Mouse (Mus musculus) midbrain, embryonic 11.5 days (tissue): ENCODE results near the gene Hdlbp. TPM values are rescaled to one million over a fixed set of nuclear protein-coding genes. Genes with fewer than 3 reads are reported as not detected.
"Not testable (repeated sequence)": the region's sequence is repeated elsewhere in the genome, so short reads cannot be mapped to it uniquely, and the experiment has no call there.

Source experiments
- ATAC-seq: fragments of 200-750 bp; cut with Nextera tagmentation; 2 replicates; pipeline ENCODE4 v1.8.0; 2017; ENCODE audit warnings: moderate TSS enrichment, moderate library complexity; ENCODE audit not compliant: low FRiP score
- DNase-seq: peaks from one replicate; pipeline ENCODE4 v3.0.0; 2015; ENCODE audit warnings: low spot score; ENCODE audit errors: missing footprints
- H3K27ac ChIP-seq: fragments of 300-500 bp; sonication (generic); 2 replicates; pipeline ENCODE4 v1.5.1; 2014; ENCODE audit warnings: low read depth, low read length
- H3K27me3 ChIP-seq: fragments of 300-500 bp; sonication (generic); 2 replicates; pipeline ENCODE4 v1.6.1; 2014; ENCODE audit warnings: mild to moderate bottlenecking, low read length, moderate library complexity, mixed read lengths; ENCODE audit not compliant: control insufficient read depth, insufficient read depth
- H3K36me3 ChIP-seq: fragments of 300-500 bp; sonication (generic); 2 replicates; pipeline ENCODE4 v1.6.1; 2014; ENCODE audit warnings: mild to moderate bottlenecking, low read length, moderate library complexity, mixed read lengths; ENCODE audit not compliant: control insufficient read depth, insufficient read depth
- H3K4me1 ChIP-seq: fragments of 300-500 bp; sonication (generic); 2 replicates; pipeline ENCODE4 v1.6.1; 2014; ENCODE audit warnings: low read length; ENCODE audit not compliant: control insufficient read depth, insufficient read depth
- H3K4me2 ChIP-seq: fragments of 300-500 bp; sonication (generic); 2 replicates; pipeline ENCODE4 v1.6.1; 2014; ENCODE audit warnings: mild to moderate bottlenecking, moderate library complexity
- H3K4me3 ChIP-seq: fragments of 300-500 bp; sonication (generic); 2 replicates; pipeline ENCODE4 v1.5.1; 2014; ENCODE audit warnings: low read depth, low read length
- H3K9ac ChIP-seq: fragments of 300-500 bp; sonication (generic); 2 replicates; pipeline ENCODE4 v1.6.1; 2014; ENCODE audit warnings: low read length
- H3K9me3 ChIP-seq: fragments of 300-500 bp; sonication (generic); 2 replicates; pipeline ENCODE4 v1.6.1; 2016; ENCODE audit warnings: low read length; ENCODE audit not compliant: control insufficient read depth
- WGBS: fragments of 180-500 bp; shearing (Covaris S2); extraction: QIAGEN DNeasy Blood & Tissue Kit; methylation state at CpG from one replicate; pipeline ENCODE4 v1.1.7; 2014; 5-methylcytosine and 5-hydroxymethylcytosine counted together
- polyA plus RNA-seq: library from polyadenylated mRNA; unstranded; fragments of >200 nt; fragmentation: Nextera tagmentation; extraction: Ambion mirVana; gene quantifications from 2 replicates; pipeline ENCODE4 v1.2.1, GENCODE M21; 2014

Hdlbp gene
- 84.4 and 88.2 TPM in 2 replicates for polyA plus RNA-seq

DNA sequence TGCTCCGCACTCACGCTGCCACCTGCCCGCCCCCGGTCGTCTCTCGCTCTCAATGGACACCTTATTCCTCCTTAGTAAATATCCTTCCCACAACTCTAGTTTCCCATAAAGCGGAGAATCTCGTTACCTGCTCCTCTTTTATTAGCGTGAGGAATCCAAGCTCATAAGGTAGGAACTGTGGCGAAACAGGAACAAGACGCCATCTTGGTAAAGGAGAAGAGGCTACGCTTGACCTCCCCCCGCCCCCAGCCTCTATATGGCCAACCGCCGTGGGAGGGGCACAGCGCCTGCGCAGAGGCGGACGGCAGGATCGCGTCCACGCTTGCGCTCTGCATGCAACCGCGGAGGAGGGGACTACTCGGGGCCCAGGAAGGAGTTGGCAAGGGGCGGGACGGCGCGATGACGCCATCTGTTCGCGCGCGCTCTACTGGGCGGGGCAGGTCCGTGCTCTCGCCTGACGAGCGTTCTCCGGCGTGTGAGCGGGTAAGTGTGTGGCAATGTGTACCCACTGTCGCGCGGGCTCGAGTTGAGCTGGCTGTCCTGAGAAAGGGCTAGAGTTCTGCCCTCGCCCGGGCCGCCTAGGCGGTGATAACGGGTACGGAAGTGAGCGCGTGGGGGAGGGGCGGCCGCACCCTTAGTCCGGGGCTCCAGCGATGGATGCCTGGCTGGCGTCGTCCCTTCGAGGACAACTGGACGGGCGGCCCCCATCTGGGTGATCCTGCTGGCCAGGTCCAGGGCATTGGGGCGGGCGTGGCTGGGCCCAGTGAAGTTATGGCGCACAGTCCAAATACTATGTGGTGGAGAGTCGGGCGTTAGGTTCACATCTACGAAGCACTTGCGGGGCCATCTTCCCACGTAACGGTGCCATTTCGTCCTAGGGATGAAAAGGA is at the start of gene Hdlbp:
Gene Hdlbp, minus strand, starts transcription at position 230 of the 890 bp plus-strand sequence.
- peak within 1 kb of the TSS; percentile 83 for H3K27ac ChIP-seq
- under 1% methylated on average over 74 of the region's 74 CpGs for WGBS
- H3K27me3 ChIP-seq: no peaks in the 10 kb centered on the region
- H3K4me3 ChIP-seq: peak within 1 kb of the TSS; percentile 81
- H3K4me1 ChIP-seq: peaks cover 9% of the 10 kb centered on the region
- DNase-seq (peak; percentile 100), ATAC-seq (peak; percentile 96)
- H3K4me2 ChIP-seq: peak within 1 kb of the TSS; percentile 77
- H3K9me3 ChIP-seq: no peaks in the 10 kb centered on the region
- peak within 1 kb of the TSS; percentile 87 for H3K9ac ChIP-seq
- H3K36me3 ChIP-seq: no peaks in the 10 kb centered on the region

DNA sequence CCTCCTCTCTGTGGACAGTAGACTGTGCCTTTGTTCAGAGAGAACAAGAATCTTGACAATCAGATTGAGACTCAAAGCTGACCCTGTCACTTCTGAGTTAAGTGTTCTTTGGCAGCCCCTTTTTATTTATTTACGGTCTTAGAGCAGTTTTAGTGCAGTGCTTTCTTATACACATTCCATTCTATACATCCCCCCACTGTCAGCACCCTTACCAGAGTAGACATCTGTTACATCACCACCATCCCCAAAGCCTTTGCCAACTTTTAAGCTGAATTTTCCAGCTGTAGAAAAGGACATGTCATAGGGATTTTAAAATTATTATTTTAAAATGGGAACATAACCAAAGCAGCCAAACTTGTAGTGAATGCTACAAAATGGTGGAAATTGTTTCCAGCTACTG is 43.7 kb upstream of the Hdlbp start:
- WGBS: 79% methylated on average over 1 of the region's 1 CpGs
- Histone ChIP-seq H3K27ac (no peak overlapping the region), H3K4me1 (no peaks in the 10 kb centered on the region), H3K4me3 (no peak overlapping the region), H3K9ac (no peak overlapping the region), H3K4me2 (no peak overlapping the region), H3K9me3 (no peaks in the 10 kb centered on the region), H3K27me3 (no peaks in the 10 kb centered on the region), H3K36me3 (no peaks in the 10 kb centered on the region)
- ATAC-seq (no peak), DNase-seq (no peak)

DNA sequence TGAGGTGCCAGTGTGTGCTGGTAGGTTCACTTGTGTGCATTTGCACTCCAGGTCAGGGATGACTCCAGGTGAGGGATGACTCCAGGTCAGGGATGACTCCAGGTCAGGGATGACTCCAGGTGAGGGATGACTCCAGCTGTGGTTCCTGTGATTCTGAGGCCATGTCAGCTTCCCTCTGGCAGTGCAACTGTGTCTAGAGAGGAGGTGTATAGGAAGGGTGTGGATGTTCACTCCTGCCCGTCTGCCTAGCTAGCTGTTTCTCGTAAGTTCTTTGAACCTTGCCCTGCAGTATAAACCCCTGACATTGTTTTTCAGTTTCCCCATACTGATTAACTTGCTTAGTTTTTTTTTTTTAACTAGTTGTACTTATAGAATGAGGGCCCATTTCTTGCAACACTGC is 42.9 kb upstream of the Hdlbp start:
- H3K9me3 ChIP-seq: no peaks in the 10 kb centered on the region
- H3K36me3 ChIP-seq: no peaks in the 10 kb centered on the region
- no peak overlapping the region for H3K4me2 ChIP-seq
- ATAC-seq (no peak), DNase-seq (no peak)
- no peaks in the 10 kb centered on the region for H3K4me1 ChIP-seq
- no peak overlapping the region for H3K27ac ChIP-seq
- 95% methylated on average over 2 of the region's 2 CpGs for WGBS
- H3K9ac ChIP-seq: no peak overlapping the region
- no peak overlapping the region for H3K4me3 ChIP-seq
- no peaks in the 10 kb centered on the region for H3K27me3 ChIP-seq

DNA sequence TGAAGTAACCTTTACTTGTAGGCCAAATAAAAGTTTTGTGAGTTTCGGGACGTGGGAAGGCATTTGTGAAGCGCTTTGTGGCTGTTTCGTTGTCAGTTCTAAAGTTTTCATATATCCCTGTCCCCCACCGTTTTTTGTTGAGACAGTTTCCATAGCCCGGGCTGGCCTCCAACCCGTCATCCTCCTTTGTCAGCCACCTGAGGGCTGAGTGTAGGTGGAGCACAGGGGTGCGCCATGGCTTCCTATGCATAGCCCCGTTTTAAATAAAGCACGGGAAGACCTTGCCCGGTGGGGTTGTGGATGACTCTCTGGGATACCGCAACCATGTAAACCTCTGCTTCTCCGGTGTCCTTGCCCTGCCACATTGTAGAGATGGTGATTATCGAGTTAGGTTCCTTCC is 34.6 kb upstream of the Hdlbp start:
- H3K36me3 ChIP-seq: no peaks in the 10 kb centered on the region
- no peak overlapping the region for H3K4me3 ChIP-seq
- no peaks in the 10 kb centered on the region for H3K27me3 ChIP-seq
- no peak for DNase-seq
- no peaks in the 10 kb centered on the region for H3K9me3 ChIP-seq
- H3K9ac ChIP-seq: no peak overlapping the region
- no peak overlapping the region for H3K27ac ChIP-seq
- no peak overlapping the region for H3K4me2 ChIP-seq
- 78% methylated on average over 14 of the region's 14 CpGs for WGBS
- peaks cover 7% of the 10 kb centered on the region for H3K4me1 ChIP-seq
- no peak for ATAC-seq

DNA sequence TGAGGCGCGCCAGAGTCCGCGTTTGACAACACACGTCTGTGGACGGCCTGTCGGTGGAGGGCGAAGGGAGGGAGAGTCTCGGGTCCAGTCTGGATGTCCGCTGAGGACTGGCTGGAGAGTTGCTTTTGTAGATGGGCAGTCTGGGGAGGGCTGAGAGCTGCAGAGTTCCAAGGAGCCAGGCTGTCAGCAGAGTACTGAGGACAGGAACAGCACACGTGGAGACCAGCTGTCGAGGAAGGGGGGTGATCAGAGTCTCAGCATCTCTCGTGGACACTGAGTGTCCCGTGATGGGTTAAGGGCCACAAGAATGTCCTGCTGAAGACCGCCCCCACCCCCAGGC is 33.7 kb upstream of the Hdlbp start:
- Histone ChIP-seq H3K4me2 (peak overlapping the region; percentile 87), H3K4me1 (peaks cover 7% of the 10 kb centered on the region), H3K27me3 (no peaks in the 10 kb centered on the region), H3K36me3 (0 out of 2 replicates have a peak, but pooled peaks cover 2% of the 10 kb centered on the region), H3K27ac (no peak overlapping the region), H3K9ac (peak overlapping the region; percentile 76), H3K9me3 (no peaks in the 10 kb centered on the region), H3K4me3 (peak overlapping the region; percentile 64)
- DNase-seq (no peak), ATAC-seq (no peak)
- under 1% methylated on average over 15 of the region's 15 CpGs for whole genome bisulfite sequencing

DNA sequence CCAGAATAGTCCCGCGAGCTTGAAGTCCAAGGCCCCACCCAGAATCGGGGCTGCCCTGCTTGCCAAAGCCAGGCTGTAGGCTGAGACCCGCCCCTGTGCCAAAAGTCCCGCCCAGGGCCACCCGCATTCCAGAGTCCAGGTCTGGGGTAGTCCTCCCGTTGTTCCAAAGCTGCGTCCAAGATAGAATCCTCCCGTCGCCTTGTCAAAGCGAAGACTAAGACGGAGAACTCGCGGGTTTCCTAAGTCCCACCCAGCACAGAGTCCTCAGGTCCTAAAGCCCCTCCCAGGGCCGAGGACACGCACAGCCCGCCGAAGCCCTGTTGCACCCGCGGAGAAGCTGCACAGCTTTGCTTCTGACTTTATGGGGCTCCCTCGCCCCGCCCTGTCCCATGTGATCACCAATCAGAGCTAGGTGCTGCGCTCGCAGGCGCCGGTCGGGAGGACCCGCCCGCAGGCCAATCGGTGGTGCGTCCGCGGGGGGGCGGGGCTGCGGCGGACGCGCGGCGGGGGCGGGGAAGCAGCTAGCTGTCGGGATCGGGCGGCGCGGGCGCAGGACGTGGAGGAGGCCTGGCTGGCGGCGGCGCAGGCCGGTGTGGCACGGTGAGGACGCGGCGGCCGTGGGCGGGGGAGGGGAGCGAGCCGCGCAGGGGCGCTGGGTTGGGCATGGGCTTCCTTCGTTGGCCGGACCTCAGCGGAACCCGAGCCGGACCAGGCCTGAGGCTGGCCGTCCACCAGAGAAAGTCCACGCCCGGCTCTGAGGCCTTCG is 33.2 kb upstream of the Hdlbp start, which contains the start of gene Farp2:
Gene Farp2, plus strand, starts transcription at position 495 of the 766 bp plus-strand sequence.
- DNase-seq: peak; percentile 98
- Histone ChIP-seq H3K27ac (peak within 1 kb of the TSS; percentile 4; the same call in 1 of the 2 replicates), H3K4me2 (peak within 1 kb of the TSS; percentile 87), H3K9me3 (no peaks in the 10 kb centered on the region), H3K4me1 (peaks cover 7% of the 10 kb centered on the region), H3K27me3 (no peaks in the 10 kb centered on the region), H3K9ac (peak within 1 kb of the TSS; percentile 76), H3K4me3 (peak within 1 kb of the TSS; percentile 64), H3K36me3 (0 out of 2 replicates have a peak, but pooled peaks cover 2% of the 10 kb centered on the region)
- ATAC-seq: peak; percentile 99
- WGBS: under 1% methylated on average over 69 of the region's 71 CpGs

DNA sequence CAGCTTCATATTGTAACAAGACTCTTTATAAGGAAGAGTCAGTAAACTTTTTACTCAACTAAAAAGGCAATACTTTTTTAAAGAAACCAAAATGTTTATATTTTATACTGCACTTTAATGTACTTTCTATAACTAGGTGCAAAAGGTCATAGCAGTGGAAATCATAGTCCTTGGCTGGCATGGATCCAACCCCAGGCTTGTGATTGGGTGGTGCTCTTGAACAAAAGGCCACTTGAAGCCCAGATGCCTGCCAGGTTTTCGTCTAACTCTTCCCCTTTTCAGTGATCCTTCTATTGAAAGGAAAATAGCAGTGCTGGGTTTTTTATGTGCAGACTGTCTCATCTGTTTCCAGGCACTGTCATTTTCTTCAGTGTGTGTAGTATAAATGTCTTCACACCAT is 30.0 kb upstream of the Hdlbp start:
- 50% methylated on average over 1 of the region's 1 CpGs for WGBS
- not testable (repeated sequence) for H3K27me3 ChIP-seq, H3K4me3 ChIP-seq, DNase-seq, H3K36me3 ChIP-seq, H3K9ac ChIP-seq, H3K9me3 ChIP-seq, H3K27ac ChIP-seq, ATAC-seq, H3K4me1 ChIP-seq, H3K4me2 ChIP-seq

DNA sequence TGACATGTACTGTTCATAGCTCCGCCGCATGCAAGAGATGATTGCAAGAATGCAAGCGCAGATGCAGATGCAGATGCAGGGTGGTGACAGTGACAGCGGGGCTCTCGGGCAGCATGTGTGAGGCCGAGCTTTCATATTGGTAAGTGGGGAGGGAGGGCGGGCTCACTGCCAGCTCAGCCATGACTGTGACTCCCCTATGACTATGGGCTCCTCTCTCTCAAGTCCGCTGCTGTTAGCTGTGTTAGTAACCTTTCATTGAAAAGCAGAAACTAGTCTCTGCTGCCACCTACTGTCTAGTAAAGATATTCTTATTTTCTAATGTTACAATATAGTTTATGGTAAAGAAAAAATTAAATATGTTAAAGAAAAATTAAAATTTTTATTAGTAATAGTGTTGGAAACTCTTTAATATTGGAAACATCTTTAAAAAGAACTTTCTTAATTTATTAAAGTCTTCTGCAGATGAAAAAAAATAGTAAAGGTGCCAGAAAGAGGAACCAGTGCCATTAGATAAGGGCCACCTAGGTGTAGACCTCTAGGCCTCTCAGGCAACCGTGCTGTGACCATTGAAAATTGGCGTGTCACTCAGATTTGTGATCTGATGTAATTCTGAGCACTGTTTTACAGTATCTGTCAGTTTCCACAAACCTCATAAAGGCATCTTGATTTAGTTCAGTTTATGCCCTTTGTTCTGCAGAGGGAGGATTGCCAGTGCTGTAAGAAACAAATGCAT is 28.5 kb upstream of the Hdlbp start:
- ATAC-seq (no peak), DNase-seq (peak; percentile 88)
- no peaks in the 10 kb centered on the region for H3K27me3 ChIP-seq
- 60% methylated on average over 10 of the region's 10 CpGs for WGBS
- H3K36me3 ChIP-seq: peaks cover 16% of the 10 kb centered on the region; the same call in 1 of the 2 replicates
- peaks cover 7% of the 10 kb centered on the region for H3K4me1 ChIP-seq
- H3K9ac ChIP-seq: no peak overlapping the region
- H3K9me3 ChIP-seq: no peaks in the 10 kb centered on the region
- no peak overlapping the region for H3K27ac ChIP-seq
- H3K4me3 ChIP-seq: no peak overlapping the region
- H3K4me2 ChIP-seq: no peak overlapping the region
